Mouse (Mus musculus) erythroblast, embryonic 14.5 days (primary cell): Measurements from ENCODE around the gene Gm10974.

Source experiments
- GATA1 ChIP-seq: IDR thresholded peaks from 2 replicates; pipeline ENCODE4 v1.6.1; 2012; ENCODE audit warnings: low read length, inconsistent platforms, mixed read lengths
- TAL1 ChIP-seq: IDR thresholded peaks from 3 replicates; pipeline ENCODE4 v1.6.1; 2012; ENCODE audit warnings: low read length, inconsistent platforms, mixed read lengths

DNA sequence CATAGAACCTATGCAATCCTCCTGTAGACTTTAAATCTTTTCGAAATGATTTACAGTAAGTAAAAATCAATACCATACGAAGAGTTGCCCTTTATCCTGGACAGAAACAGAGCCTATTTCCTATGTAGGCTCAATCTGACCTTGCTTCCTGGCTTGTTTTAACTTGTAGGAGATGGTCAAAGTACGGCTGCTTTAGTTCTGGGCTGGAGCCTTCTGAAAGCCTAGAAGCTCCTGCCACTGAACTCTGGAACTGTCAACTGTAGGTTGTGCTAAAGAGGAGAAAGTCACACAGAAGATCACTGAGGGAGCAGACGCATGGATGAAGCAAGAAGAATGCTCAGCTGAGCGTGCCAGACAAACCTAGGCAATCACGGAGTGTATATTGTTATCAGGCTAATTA lies 5.3 kb downstream of the Gm10974 start:
- TF ChIP-seq GATA1, result no peak
- TF ChIP-seq TAL1, result no peak
